In the genomic region with DNA sequence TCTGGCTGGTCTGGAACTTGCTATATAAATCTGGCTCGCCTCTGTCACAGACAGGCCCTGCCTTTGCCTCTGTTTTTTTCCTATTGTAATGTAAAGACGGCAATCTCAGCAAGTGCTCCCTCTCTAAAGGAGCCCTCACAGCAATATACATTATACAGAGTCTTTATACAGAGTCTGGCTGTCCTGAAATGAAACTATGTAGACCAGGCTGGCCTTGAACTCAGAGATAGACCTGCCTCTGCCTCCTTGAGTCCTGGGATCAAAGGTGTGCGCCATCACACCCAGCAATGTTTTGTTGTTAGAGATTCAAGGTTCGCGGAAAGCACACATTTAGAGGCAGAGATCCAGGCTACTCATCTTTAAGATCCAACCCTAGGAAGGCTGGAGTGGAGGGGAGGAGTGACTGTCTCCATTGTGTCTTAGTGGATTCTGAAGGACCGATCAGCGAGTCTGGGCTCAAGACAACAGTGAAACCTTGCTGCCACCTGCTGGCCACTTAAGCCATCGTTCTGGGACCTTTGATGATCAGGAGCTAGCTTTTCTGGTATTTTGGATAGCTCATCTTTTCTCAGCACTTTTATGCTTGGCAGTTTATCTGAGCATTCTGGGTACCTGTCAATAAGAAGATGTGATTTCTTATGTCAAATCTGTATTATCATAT, we compare ENCODE assay signal across 9 mouse cellular contexts. TPM values are rescaled to one million over a fixed set of nuclear protein-coding genes. Genes with fewer than 3 reads are reported as not detected.
A peak's percentile ranks its signal among the peaks of the same experiment; 100 is the strongest.
DNase-seq lines count a peak whose midpoint lies in the region; ATAC-seq lines count a peak whose summit lies in the region.
"Had no signal": no experiment of that assay in that cellular context is flagged by ENCODE, and none has a peak within 500 bp of the region (broad histone marks: within the 10 kb centered on the region; RNA-seq: fewer than 3 reads in every experiment).

No protein-coding gene starts in this region.

- H3K27me3 ChIP-seq in forebrain, embryonic 15.5 days = no peaks in the 10 kb centered on the region
- H3K27me3 ChIP-seq in hindbrain, embryonic 13.5 days = no peaks in the 10 kb centered on the region
- H3K27me3 ChIP-seq: limb, embryonic 15.5 days had no signal

- H3K4me1 ChIP-seq in forebrain, embryonic 15.5 days = no peaks in the 10 kb centered on the region
- H3K4me1 ChIP-seq in hindbrain, embryonic 13.5 days (replicated peaks) = no peaks in the 10 kb centered on the region
- H3K4me1 ChIP-seq: limb, embryonic 15.5 days had no signal

- peak; percentile 62 for DNase-seq in Muller cell, postnatal 12 days (ENCODE audit: inconsistent ontology term)
- peak; percentile 81 for DNase-seq in layer of hippocampus, adult 9-11 months
- peak; percentile 82 for DNase-seq in lung, postnatal 25 days (ENCODE audit: low spot score)
- peak; percentile 28 for DNase-seq in retina, adult 2 months (ENCODE audit: low read depth, low spot score)
- DNase-seq in thymus, postnatal 36 days = peak; percentile 68 to 72

- H3K36me3 ChIP-seq in forebrain, embryonic 15.5 days = no peaks in the 10 kb centered on the region
- no peaks in the 10 kb centered on the region for H3K36me3 ChIP-seq in hindbrain, embryonic 13.5 days
- H3K36me3 ChIP-seq: limb, embryonic 15.5 days had no signal

- ATAC-seq in cerebellum, adult (ENCODE audit: insufficient number of reproducible peaks, low FRiP score, low TSS enrichment) = peak; percentile 82
- ATAC-seq in forebrain, embryonic 15.5 days (replicated peaks) = peak; percentile 79
- peak; percentile 65; the same call in 1 of the 2 replicates for ATAC-seq in hindbrain, embryonic 13.5 days (ENCODE audit: low FRiP score)

- H3K4me2 ChIP-seq in forebrain, embryonic 15.5 days (replicated peaks) = no peak overlapping the region
- H3K4me2 ChIP-seq in hindbrain, embryonic 13.5 days = no peak overlapping the region
- H3K4me2 ChIP-seq: limb, embryonic 15.5 days had no signal

- no peak overlapping the region for H3K4me3 ChIP-seq in forebrain, embryonic 15.5 days
- H3K4me3 ChIP-seq in hindbrain, embryonic 13.5 days = no peak overlapping the region
- H3K4me3 ChIP-seq: limb, embryonic 15.5 days had no signal

- WGBS in forebrain, embryonic 15.5 days = 42% methylated on average over 8 of the region's 8 CpGs
- WGBS in hindbrain, embryonic 13.5 days = 41% methylated on average over 8 of the region's 8 CpGs

- H3K9ac ChIP-seq in forebrain, embryonic 15.5 days (replicated peaks) = no peak overlapping the region
- H3K9ac ChIP-seq in hindbrain, embryonic 13.5 days = no peak overlapping the region
- H3K9ac ChIP-seq: limb, embryonic 15.5 days had no signal

- no peak overlapping the region for H3K27ac ChIP-seq in forebrain, embryonic 15.5 days (replicated peaks)
- no peak overlapping the region for H3K27ac ChIP-seq in hindbrain, embryonic 13.5 days
- H3K27ac ChIP-seq: limb, embryonic 15.5 days had no signal

- no peaks in the 10 kb centered on the region for H3K9me3 ChIP-seq in forebrain, embryonic 15.5 days
- H3K9me3 ChIP-seq in hindbrain, embryonic 13.5 days = no peaks in the 10 kb centered on the region
- H3K9me3 ChIP-seq: limb, embryonic 15.5 days had no signal

RNA-seq across cellular contexts. Expression of gene Sod1, which starts 34.5 kb away (rescaled TPM):
- polyA plus RNA-seq in forebrain, embryonic 15.5 days (2015; fragmentation: Nextera tagmentation; extraction: Ambion mirVana) = 853 and 902 TPM in 2 replicates
- 902 and 920 TPM in 2 replicates for polyA plus RNA-seq in hindbrain, embryonic 13.5 days (2015; fragmentation: Nextera tagmentation; extraction: Ambion mirVana)

RNA-seq across cellular contexts. Expression of gene Tiam1, which starts 42.5 kb away (rescaled TPM):
- 33.8 and 35.1 TPM in 2 replicates for polyA plus RNA-seq in forebrain, embryonic 15.5 days (2015; fragmentation: Nextera tagmentation; extraction: Ambion mirVana)
- 27.4 and 29.0 TPM in 2 replicates for polyA plus RNA-seq in hindbrain, embryonic 13.5 days (2015; fragmentation: Nextera tagmentation; extraction: Ambion mirVana)

Comparison
In these comparisons a context has a peak if more than half of its experiments do, and no peak if none do; other contexts are left out.
1. DNase-seq: peak in every context shown above with its lines; median percentile 82 in lung, postnatal 25 days; 81 in layer of hippocampus, adult 9-11 months; 70 in thymus, postnatal 36 days; 62 in Muller cell, postnatal 12 days; 28 in retina, adult 2 months.